10 mouse cellular contexts compared by ENCODE assay signal in the genomic region with DNA sequence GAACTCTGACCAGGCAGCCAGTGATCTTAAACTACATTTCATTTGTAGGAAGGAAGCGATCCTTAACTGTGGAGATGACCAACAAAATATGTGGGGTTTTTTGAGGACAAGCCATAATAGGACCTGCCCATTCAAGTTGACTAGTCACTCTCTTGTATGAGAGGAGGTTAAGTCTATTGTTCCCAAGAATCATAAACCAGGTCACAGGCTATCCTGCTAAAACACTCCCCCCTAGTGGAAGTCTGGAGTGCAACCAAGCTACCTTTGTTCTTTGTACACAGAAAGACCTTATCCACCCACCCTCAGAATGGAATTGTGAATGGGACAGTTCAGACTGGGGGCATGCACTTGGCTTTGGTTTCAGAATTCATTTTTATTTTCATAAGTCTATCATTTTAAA. TPM values are rescaled to one million over a fixed set of nuclear protein-coding genes. Genes with fewer than 3 reads are reported as not detected.
DNase-seq lines count a peak whose midpoint lies in the region; TF ChIP-seq lines count a peak whose summit lies in the region.
"Had no signal": no experiment of that assay in that cellular context is flagged by ENCODE, and none has a peak within 500 bp of the region (broad histone marks: within the 10 kb centered on the region; RNA-seq: fewer than 3 reads in every experiment).

No protein-coding gene starts in this region.

- no peak overlapping the region for H3K27ac ChIP-seq in cerebellum, adult 2 months (ENCODE audit: insufficient read depth, low read length)
- H3K27ac ChIP-seq: heart, embryonic 13.5 days; neural tube, embryonic 12.5 days had no signal

- no peak for TF ChIP-seq POLR2A in cerebellum, adult 2 months (IDR thresholded peaks at IDR 0.05; ENCODE audit: borderline replicate concordance, insufficient read depth, low read length)
- no peak for TF ChIP-seq POLR2A in lung, adult 2 months (IDR thresholded peaks at IDR 0.05; ENCODE audit: borderline replicate concordance, extremely low read depth, low read depth, low read length)

- peaks cover 11% of the 10 kb centered on the region for H3K36me3 ChIP-seq in splenic B cell, adult 2 months (ENCODE audit: control insufficient read depth, insufficient read depth, low read length, poor library complexity, severe bottlenecking)
- H3K36me3 ChIP-seq: neural tube, embryonic 12.5 days had no signal

- WGBS in cerebellum, adult 2 months = 83% methylated on average over 1 of the region's 1 CpGs
- 31% methylated on average over 1 of the region's 1 CpGs for WGBS in lung, adult 2 months

- no peak for DNase-seq in cerebellum, adult 2 months
- DNase-seq in cerebellum, postnatal 25 days = no peak
- DNase-seq in lung, adult 2 months = no peak
- DNase-seq in lung, postnatal 14 days = no peak
- DNase-seq in heart, postnatal 4 days = peak; percentile 49
- DNase-seq in splenic B cell, adult 2 months (ENCODE audit: low read depth, low spot score) = peak; percentile 51
- no peak for DNase-seq in spleen, postnatal 14 days (ENCODE audit: low spot score in 2 of 2)
- DNase-seq in adrenal gland, postnatal 4 days (ENCODE audit: low spot score in 2 of 2) = no peak

- TF ChIP-seq CTCF in cerebellum, adult 2 months (IDR thresholded peaks at IDR 0.05; ENCODE audit: borderline replicate concordance, insufficient read depth, low read depth, low read length) = peak; percentile 5; the same call in 1 of the 2 replicates
- peak; percentile 14; the same call in 1 of the 2 replicates for TF ChIP-seq CTCF in lung, adult 2 months (IDR thresholded peaks at IDR 0.05; ENCODE audit: insufficient read depth, low read length)

- no peaks in the 10 kb centered on the region for H3K4me1 ChIP-seq in cerebellum, adult 2 months (ENCODE audit: control insufficient read depth, insufficient read depth, low read length)
- H3K4me1 ChIP-seq in lung, adult 2 months (ENCODE audit: control insufficient read depth, insufficient read depth, low read length) = peaks cover 11% of the 10 kb centered on the region
- H3K4me1 ChIP-seq: neural tube, embryonic 12.5 days had no signal

- no peak overlapping the region for H3K4me3 ChIP-seq in cerebellum, adult 2 months (replicated peaks; ENCODE audit: insufficient read depth, low read depth, low read length)
- H3K4me3 ChIP-seq in lung, adult 2 months (replicated peaks; ENCODE audit: extremely low read depth, low read depth, low read length) = no peak overlapping the region
- H3K4me3 ChIP-seq: heart, embryonic 13.5 days; neural tube, embryonic 12.5 days had no signal

- H3K27me3 ChIP-seq in cerebellum, adult 2 months (ENCODE audit: control insufficient read depth, insufficient read depth, low read length) = no peaks in the 10 kb centered on the region
- H3K27me3 ChIP-seq in splenic B cell, adult 2 months (ENCODE audit: control insufficient read depth, insufficient read depth, low read length, poor library complexity, severe bottlenecking) = no peaks in the 10 kb centered on the region
- H3K27me3 ChIP-seq: heart, embryonic 13.5 days; neural tube, embryonic 12.5 days had no signal

RNA-seq across cellular contexts. Expression of a gene that starts 49.7 kb away (rescaled TPM):
- 27.7 and 29.7 TPM in 2 replicates for polyA plus RNA-seq in cerebellum, adult 2 months (2012; rRNA removed)
- 7.7 and 13.8 TPM in 2 replicates for polyA plus RNA-seq in lung, adult 2 months (2012; rRNA removed)
- 10 to 100 TPM; 93.1 to 98.7 TPM for total RNA-seq in heart, postnatal 4 days (2021)
- 100 to 1,000 TPM; 160 to 167 TPM for total RNA-seq in adrenal gland, postnatal 4 days (2021)

Comparison
In these comparisons a context has a peak if more than half of its experiments do, and no peak if none do; other contexts are left out.
1. DNase-seq: peak in heart, postnatal 4 days (single experiment) and splenic B cell, adult 2 months (single experiment); none in cerebellum, adult 2 months (0 of 2), cerebellum, postnatal 25 days (0 of 2), lung, adult 2 months (single experiment), lung, postnatal 14 days (single experiment), spleen, postnatal 14 days (0 of 2) and adrenal gland, postnatal 4 days (0 of 2).